Mouse (Mus musculus) hindbrain, embryonic 16.5 days (tissue): ENCODE data around the gene Dirc2. TPM values are rescaled to one million over a fixed set of nuclear protein-coding genes. Genes with fewer than 3 reads are reported as not detected.

ENCODE experiments used
- ATAC-seq: fragments of 200-750 bp; cut with Nextera tagmentation; 2 replicates; pipeline ENCODE4 v1.8.0; 2017; ENCODE audit warnings: moderate TSS enrichment, moderate library complexity
- H3K27ac ChIP-seq: fragments of 300-500 bp; sonication (generic); 2 replicates; pipeline ENCODE4 v1.5.1; 2014; ENCODE audit warnings: low read depth, mild to moderate bottlenecking, control low read depth, low read length, moderate library complexity
- H3K27me3 ChIP-seq: fragments of 300-500 bp; sonication (generic); replicated peaks from 2 replicates; pipeline ENCODE4 v1.6.1; 2014; ENCODE audit warnings: low read length; ENCODE audit not compliant: control insufficient read depth, insufficient read depth
- H3K36me3 ChIP-seq: fragments of 300-500 bp; sonication (generic); 2 replicates; pipeline ENCODE4 v1.6.1; 2014; ENCODE audit warnings: mild to moderate bottlenecking, low read length, moderate library complexity, mixed read lengths; ENCODE audit not compliant: control insufficient read depth, insufficient read depth
- H3K4me1 ChIP-seq: fragments of 300-500 bp; sonication (generic); 2 replicates; pipeline ENCODE4 v1.6.1; 2014; ENCODE audit warnings: low read depth, low read length; ENCODE audit not compliant: control insufficient read depth, insufficient read depth
- H3K4me2 ChIP-seq: fragments of 300-500 bp; sonication (generic); 2 replicates; pipeline ENCODE4 v1.6.1; 2014; ENCODE audit warnings: mild to moderate bottlenecking, low read length, control low read depth, moderate library complexity
- H3K4me3 ChIP-seq: fragments of 300-500 bp; sonication (generic); 2 replicates; pipeline ENCODE4 v1.5.1; 2014; ENCODE audit warnings: mild to moderate bottlenecking, low read length, control low read depth, moderate library complexity
- H3K9ac ChIP-seq: fragments of 300-500 bp; sonication (generic); 2 replicates; pipeline ENCODE4 v1.6.1; 2014; ENCODE audit warnings: low read depth, mild to moderate bottlenecking, control low read depth, low read length, moderate library complexity
- H3K9me3 ChIP-seq: fragments of 300-500 bp; sonication (generic); 2 replicates; pipeline ENCODE4 v1.6.1; 2014; ENCODE audit warnings: mild to moderate bottlenecking, low read length, moderate library complexity; ENCODE audit not compliant: control insufficient read depth
- WGBS: fragments of 180-500 bp; shearing (Covaris S2); extraction: QIAGEN DNeasy Blood & Tissue Kit; methylation state at CpG from one replicate; pipeline ENCODE4 v1.1.7; 2014; 5-methylcytosine and 5-hydroxymethylcytosine counted together
- polyA plus RNA-seq: library from polyadenylated mRNA; unstranded; fragments of >200 nt; fragmentation: Nextera tagmentation; extraction: Ambion mirVana; gene quantifications from 2 replicates; pipeline ENCODE4 v1.2.1, GENCODE M21; 2015

Gene Dirc2
- polyA plus RNA-seq, 1 experiment from 2014 or later = 34.1 TPM

GRCm38 (mm10) chr16:35713606-35714005 lies 55.5 kb downstream of the Dirc2 start:
- peaks cover 4% of the 10 kb centered on the region; the same call in 1 of the 2 replicates for H3K36me3 ChIP-seq
- 77% methylated on average over 7 of the region's 7 CpGs for WGBS
- ATAC-seq = no peak
- no peaks in the 10 kb centered on the region for H3K9me3 ChIP-seq
- peaks cover 9% of the 10 kb centered on the region for H3K4me1 ChIP-seq
- H3K9ac ChIP-seq = no peak overlapping the region
- H3K27me3 ChIP-seq = no peaks in the 10 kb centered on the region
- H3K4me2 ChIP-seq = no peak overlapping the region
- H3K4me3 ChIP-seq = no peak overlapping the region
- no peak overlapping the region for H3K27ac ChIP-seq

- Histone ChIP-seq H3K4me3 (no peak overlapping the region), H3K27me3 (no peaks in the 10 kb centered on the region), H3K4me2 (no peak overlapping the region), H3K4me1 (peaks cover 9% of the 10 kb centered on the region), H3K27ac (no peak overlapping the region), H3K36me3 (no peaks in the 10 kb centered on the region; the same call in 1 of the 2 replicates), H3K9me3 (no peaks in the 10 kb centered on the region), H3K9ac (no peak overlapping the region)
- 43% methylated on average over 7 of the region's 7 CpGs for WGBS
- ATAC-seq = no peak; the same call in 1 of the 2 replicates
These were observed 58.2 kb downstream of the Dirc2 start for GRCm38 (mm10) chr16:35711004-35711403.

GRCm38 (mm10) chr16:35707004-35707403 lies 62.2 kb downstream of the Dirc2 start:
- H3K36me3 ChIP-seq = no peaks in the 10 kb centered on the region
- no peak for ATAC-seq
- peaks cover 5% of the 10 kb centered on the region for H3K4me1 ChIP-seq
- no peaks in the 10 kb centered on the region for H3K9me3 ChIP-seq
- H3K4me2 ChIP-seq = no peak overlapping the region
- no peak overlapping the region for H3K4me3 ChIP-seq
- 92% methylated on average over 5 of the region's 5 CpGs for WGBS
- H3K27ac ChIP-seq = no peak overlapping the region
- H3K27me3 ChIP-seq = no peaks in the 10 kb centered on the region
- no peak overlapping the region for H3K9ac ChIP-seq

GRCm38 (mm10) chr16:35704796-35705195 lies 64.4 kb downstream of the Dirc2 start:
- ATAC-seq = no peak
- 69% methylated on average over 14 of the region's 14 CpGs for WGBS
- Histone ChIP-seq H3K4me2 (no peak overlapping the region), H3K27ac (no peak overlapping the region), H3K4me1 (no peaks in the 10 kb centered on the region), H3K36me3 (no peaks in the 10 kb centered on the region), H3K9ac (no peak overlapping the region), H3K4me3 (no peak overlapping the region), H3K27me3 (no peaks in the 10 kb centered on the region), H3K9me3 (no peaks in the 10 kb centered on the region)

GRCm38 (mm10) chr16:35703763-35704679 lies 65.1 kb downstream of the Dirc2 start:
- no peak overlapping the region for H3K27ac ChIP-seq
- no peaks in the 10 kb centered on the region for H3K27me3 ChIP-seq
- no peaks in the 10 kb centered on the region for H3K36me3 ChIP-seq
- peak; percentile 46; the same call in 1 of the 2 replicates for ATAC-seq
- no peaks in the 10 kb centered on the region for H3K4me1 ChIP-seq
- no peak overlapping the region for H3K4me3 ChIP-seq
- 57% methylated on average over 16 of the region's 16 CpGs for WGBS
- H3K9me3 ChIP-seq = no peaks in the 10 kb centered on the region
- H3K9ac ChIP-seq = no peak overlapping the region
- no peak overlapping the region for H3K4me2 ChIP-seq

GRCm38 (mm10) chr16:35701823-35702222 lies 67.3 kb downstream of the Dirc2 start:
- H3K9ac ChIP-seq = no peak overlapping the region
- H3K36me3 ChIP-seq = peaks cover 10% of the 10 kb centered on the region; the same call in 1 of the 2 replicates
- ATAC-seq = no peak
- H3K27me3 ChIP-seq = no peaks in the 10 kb centered on the region
- H3K4me3 ChIP-seq = no peak overlapping the region
- H3K4me2 ChIP-seq = no peak overlapping the region
- H3K4me1 ChIP-seq = no peaks in the 10 kb centered on the region
- H3K27ac ChIP-seq = no peak overlapping the region
- no peaks in the 10 kb centered on the region for H3K9me3 ChIP-seq
- 64% methylated on average over 11 of the region's 11 CpGs for WGBS

- Histone ChIP-seq H3K27me3 (no peaks in the 10 kb centered on the region), H3K36me3 (peaks cover 10% of the 10 kb centered on the region; the same call in 1 of the 2 replicates), H3K9ac (no peak overlapping the region), H3K27ac (no peak overlapping the region), H3K4me2 (no peak overlapping the region), H3K4me1 (no peaks in the 10 kb centered on the region), H3K9me3 (no peaks in the 10 kb centered on the region), H3K4me3 (no peak overlapping the region)
- 83% methylated on average over 2 of the region's 2 CpGs for WGBS
- ATAC-seq = no peak
These were observed 73.1 kb downstream of the Dirc2 start for GRCm38 (mm10) chr16:35696103-35696502.

- Histone ChIP-seq H3K4me2 (no peak overlapping the region), H3K36me3 (peaks cover 10% of the 10 kb centered on the region; the same call in 1 of the 2 replicates), H3K9ac (no peak overlapping the region), H3K4me1 (no peaks in the 10 kb centered on the region), H3K9me3 (no peaks in the 10 kb centered on the region), H3K27me3 (no peaks in the 10 kb centered on the region), H3K27ac (no peak overlapping the region), H3K4me3 (no peak overlapping the region)
- 72% methylated on average over 13 of the region's 13 CpGs for WGBS
- peak; percentile 37; the same call in 1 of the 2 replicates for ATAC-seq
These were observed 74.8 kb downstream of the Dirc2 start for GRCm38 (mm10) chr16:35694250-35694846.

GRCm38 (mm10) chr16:35691606-35692005 lies 77.5 kb downstream of the Dirc2 start:
- Histone ChIP-seq H3K9ac (no peak overlapping the region), H3K4me2 (no peak overlapping the region), H3K27ac (no peak overlapping the region), H3K4me3 (no peak overlapping the region), H3K9me3 (no peaks in the 10 kb centered on the region), H3K36me3 (no peaks in the 10 kb centered on the region; the same call in 1 of the 2 replicates), H3K27me3 (no peaks in the 10 kb centered on the region), H3K4me1 (peaks cover 3% of the 10 kb centered on the region)
- no peak for ATAC-seq
- WGBS = 92% methylated on average over 7 of the region's 7 CpGs
